Mouse (Mus musculus) neural tube, embryonic 10.5 days (tissue): ENCODE measurements around the gene Cd247.
A peak's percentile ranks its signal among the peaks of the same experiment; 100 is the strongest.

Experiments
- DNase-seq: peaks from one replicate; pipeline ENCODE4 v3.0.0-alpha.2; 2017; ENCODE audit warnings: low spot score; ENCODE audit errors: extremely low spot score

Cd247 gene

DNA sequence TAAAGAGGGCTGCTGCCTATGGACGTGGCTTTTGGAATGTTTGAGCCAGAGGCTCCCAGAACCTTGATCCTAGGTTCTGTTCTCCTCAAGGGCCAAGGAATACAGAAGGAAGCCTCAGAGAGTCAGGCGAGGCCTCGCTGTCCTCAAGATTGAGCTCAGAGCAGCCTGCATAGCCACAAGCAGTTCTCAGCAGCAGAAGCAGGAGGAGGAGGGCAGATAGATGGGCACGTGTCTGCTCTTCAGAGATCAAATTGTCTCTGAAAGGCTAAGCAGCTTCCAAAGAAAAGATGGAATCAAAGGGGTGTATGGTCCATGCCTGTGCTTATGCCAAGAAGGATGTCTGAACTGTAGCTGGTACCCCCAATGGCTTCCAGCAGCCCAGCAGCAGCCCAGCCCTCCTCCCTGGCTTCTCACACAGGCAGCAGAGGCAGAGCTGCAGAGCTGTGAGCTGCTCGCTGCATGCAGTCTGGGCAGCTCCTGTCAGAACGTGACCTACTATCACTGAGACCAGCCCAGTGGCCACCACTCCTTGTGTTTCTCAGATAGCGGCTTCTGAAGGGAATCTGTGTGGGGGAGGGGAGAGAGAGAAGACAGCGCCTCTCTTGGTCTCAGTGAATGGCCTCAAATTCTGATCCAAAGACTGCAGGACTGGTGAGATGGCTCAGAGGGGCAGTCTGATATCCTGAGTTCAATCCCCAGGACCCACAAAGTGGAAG lies 29.8 kb downstream of the Cd247 start:
- no peak for DNase-seq

DNA sequence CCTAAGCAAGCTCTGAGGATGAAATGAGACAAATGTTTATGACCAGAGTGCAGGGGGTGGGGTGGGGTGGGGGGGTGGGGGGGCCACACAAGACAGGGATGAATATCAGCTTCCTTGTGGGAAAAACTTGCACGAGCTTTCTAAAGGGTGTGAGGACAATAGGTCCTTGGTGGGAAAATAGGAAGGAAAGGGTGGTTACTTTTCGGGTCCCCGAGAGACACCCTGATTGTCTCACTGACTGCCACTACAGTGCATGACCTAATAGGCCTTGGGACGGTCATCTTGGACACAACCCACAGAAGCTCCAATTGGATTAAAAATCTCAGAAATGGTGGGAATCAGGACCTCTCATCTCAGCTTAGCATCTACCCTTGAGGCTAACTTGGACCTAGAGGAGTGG lies 30.7 kb downstream of the Cd247 start:
- no peak for DNase-seq

DNA sequence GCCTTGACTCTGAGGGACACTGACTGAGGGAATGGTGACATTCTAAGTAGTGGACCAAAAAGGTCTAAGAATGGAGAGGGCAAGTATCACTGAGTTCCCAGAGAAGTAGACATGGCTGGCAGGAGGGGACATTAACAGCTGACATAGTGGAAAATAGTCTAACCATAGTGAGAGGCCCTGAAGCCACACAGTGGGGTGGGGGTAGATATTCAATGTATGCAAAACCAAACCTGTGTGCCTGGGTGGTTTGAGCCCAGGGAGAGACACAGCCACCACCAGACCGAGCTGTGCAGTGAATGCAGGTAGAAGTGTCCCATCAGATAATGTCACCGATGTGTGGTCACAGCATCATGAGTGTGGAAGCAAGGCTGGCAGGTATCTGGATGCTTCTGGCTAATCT lies 33.5 kb downstream of the Cd247 start:
- DNase-seq = no peak

DNA sequence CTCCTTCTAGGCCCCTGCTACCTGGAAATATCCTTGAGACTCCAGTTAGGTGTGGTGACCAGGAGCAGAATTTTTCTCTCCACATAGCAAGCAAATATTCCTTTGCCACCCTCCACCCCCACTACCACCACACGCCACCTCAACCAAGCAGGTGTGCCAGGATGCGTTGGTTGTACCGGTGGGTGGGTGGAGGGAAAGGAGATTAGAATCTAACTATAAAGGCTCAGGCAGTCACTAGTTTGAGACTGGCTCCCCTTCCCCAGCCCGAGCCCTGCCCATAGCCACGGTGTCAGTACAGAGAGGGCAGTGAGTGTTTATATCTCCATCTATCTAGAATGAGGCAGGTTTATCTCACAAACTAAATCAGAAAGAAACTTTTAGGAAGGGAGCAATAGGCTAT lies 39.7 kb downstream of the Cd247 start:
- no peak for DNase-seq

DNA sequence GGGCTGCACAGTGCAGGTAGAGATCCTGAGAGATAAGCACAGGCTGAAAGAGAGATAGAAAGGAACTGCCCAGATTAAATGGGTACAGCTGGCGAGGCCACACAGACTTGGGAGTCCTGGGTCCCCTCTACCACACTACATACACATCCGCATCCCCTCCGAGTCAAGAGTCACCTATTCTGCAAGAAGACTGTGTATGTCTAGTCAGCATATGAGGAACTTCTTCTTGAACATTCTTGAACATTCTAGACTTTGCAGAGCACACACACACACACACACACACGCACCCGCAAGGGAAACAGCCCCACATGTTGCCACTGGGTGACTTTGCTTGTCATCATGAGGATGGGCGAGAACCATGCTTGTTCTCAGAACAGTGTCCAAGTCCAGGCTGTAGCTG lies 40.1 kb downstream of the Cd247 start:
- DNase-seq = no peak

DNA sequence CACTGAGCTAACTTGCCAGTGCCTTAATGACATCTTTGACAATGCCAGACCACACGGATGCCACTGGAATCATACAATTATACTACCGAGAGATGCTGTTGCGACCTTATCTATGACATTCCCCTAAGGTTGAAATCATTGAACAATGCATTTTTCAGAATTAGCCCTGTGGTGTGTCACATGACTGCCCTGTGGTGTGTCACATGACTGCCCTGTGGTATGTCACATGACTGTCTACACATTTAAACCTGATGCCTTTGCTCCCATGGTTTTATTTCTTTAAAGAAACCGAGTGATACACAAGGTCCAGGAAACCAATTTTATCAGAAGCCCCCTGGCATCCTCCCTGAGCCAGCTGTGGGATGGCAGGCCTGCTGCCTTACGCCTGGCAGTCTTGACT lies 41.4 kb downstream of the Cd247 start:
- DNase-seq = no peak

DNA sequence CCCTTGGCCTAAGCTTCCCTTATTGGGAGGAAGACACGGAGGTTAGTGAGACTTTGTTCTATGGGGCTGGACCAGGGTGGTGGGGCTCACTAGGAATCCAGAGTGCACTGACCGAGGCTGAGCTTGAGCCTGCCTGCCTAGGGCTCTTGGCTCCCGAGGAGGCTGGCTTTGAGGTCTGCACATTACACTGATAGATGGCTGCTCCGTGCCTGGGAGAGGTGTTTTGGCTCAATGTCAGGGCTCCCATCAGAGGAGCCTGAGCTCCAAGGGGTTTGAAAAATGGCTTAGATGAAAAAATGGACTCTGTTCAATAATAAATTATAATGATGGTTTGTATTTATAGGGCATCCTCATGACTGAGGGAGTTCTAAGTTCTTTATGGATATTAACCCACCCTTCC lies 44.8 kb downstream of the Cd247 start:
- DNase-seq = peak; percentile 24

DNA sequence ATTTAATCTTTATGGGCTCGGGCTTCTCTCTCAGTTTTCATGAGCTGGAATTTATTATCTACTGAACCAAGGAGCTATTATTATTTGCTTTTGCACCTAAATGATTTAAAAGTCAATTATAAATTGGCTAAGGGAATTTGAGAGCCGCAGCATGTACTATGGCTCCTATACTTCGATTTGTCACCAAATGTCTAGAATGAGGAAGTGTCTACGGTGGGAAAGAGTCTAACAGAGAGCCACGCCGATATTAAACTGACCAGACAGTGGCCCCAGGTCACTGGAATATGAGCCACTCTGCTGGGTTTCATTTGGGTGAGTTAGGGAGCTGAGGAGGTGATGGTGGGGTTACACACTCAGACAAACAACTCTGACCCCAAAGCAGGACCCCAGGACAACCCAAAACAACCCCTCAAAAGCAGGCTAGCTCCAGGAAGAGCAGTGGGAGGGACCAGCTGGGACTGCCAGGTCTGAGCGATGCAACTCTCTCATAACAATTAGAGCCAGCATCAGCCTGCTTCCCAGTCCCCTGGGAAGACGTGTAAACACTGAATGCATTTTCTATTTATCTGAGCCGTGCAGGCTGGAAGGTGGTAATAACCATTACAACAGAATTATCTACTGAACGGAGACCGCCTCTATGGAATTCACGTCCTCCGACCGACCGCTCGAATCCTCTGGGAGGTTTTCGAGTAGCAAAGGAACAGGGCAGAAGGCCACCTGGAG lies 45.6 kb downstream of the Cd247 start:
- peak; percentile 47 for DNase-seq

DNA sequence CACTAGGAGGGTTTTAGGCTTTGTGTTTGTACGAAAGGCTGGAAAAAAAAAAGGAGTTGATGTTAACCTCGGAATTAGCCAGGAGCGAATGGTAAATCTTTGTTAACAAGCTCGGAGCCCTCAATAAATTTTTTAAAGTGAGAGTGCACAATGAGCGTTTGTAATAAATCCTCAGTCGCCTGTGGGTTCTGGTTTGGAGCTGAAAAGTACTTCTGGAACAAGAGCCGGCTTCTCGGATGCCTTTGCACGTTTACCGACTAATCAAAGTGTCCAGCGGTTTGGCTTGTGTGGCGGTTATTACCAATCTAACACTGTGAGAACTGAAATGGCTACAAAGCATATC lies 46.1 kb downstream of the Cd247 start:
- DNase-seq = peak; percentile 21

DNA sequence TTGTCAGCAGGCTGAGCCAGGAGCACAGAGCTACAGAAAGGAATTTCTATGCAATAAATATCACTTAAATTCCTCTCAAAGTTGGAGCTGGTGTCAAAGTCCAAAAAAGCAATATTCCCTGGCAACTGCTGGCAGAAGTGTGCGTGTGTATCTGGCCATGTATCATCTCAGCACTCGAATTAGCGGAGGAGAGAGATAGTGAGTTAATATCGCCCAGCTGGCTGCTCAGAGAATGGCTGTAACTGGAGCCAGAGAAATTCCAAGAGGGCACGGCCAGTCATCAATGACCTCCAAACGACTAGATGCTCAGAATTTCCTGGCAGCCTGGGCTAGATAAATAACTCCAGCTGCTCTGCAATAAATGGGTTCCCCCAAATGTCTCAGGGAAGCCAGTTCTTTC lies 48.0 kb downstream of the Cd247 start:
- DNase-seq = peak; percentile 51

DNA sequence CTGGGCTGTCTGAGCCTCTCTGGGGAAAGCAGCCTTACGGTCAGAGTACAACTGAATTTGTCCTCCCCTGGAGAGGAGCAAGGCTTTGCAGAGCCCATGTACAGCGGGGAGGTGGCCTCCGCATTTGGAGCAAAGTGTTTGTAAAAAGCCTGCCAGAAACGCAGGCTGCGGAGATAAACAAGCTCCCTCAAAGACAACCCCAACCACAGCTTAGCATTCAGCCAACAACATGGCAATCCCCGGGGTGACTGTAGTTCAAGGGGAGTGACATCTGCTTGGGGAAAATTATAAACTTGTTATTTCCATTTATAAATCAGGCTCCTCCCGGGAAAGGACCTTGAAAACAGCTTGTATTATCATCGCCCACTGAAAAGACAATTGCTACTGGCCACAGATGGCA lies 49.1 kb downstream of the Cd247 start:
- DNase-seq = peak; percentile 27

DNA sequence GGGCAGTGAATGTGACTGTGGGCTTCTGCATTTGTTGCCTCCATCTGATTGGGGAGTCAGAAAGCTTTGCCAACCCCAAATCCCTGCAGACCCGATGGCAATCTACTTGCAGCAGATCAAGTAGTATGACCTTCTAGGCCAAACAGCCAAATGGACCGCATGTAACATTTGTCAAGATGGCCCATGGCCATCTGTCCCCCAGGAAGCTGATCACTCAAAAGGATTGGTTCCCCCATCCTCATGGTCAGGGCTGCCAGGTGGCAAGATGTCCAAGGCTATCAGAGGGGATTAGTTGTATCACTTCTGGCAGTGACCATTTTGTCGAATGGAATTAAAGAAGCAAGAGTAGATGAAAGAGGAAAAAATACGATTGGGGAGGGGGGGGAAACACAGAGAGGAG lies 50.7 kb downstream of the Cd247 start:
- DNase-seq = no peak

DNA sequence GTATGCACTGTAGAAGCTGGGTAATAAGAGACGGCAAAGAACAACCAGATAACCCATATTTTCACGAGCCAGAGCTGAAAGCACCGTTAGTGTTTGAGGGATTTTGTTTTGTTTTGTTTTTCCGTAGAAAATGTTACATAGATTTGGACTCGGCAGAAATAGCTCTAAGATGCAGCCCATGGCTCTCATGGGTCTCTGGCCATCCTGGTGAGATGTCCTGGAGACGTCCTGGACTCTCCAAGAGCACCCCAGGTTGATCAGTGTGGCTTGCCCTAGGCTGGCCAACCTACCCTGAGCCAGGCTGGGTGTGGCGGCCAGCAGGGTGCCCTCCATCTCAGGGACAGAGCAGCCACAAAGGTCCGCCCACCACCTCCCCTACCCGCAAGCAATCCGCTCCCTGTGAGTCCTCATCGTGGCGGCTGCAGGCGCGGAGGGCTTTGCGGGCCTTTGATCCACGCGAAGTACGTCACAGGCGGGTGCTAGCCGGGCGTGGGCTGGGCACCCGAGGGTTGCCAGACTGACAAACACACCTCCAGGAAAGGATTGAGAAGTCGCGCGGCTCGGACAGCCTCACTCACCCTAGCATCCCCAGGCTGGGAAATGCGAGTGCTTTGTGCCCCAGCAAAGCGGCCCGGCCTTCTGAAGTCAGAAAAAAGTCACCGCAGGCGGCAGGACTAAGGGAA lies 52.2 kb downstream of the Cd247 start:
- DNase-seq = peak; percentile 72

DNA sequence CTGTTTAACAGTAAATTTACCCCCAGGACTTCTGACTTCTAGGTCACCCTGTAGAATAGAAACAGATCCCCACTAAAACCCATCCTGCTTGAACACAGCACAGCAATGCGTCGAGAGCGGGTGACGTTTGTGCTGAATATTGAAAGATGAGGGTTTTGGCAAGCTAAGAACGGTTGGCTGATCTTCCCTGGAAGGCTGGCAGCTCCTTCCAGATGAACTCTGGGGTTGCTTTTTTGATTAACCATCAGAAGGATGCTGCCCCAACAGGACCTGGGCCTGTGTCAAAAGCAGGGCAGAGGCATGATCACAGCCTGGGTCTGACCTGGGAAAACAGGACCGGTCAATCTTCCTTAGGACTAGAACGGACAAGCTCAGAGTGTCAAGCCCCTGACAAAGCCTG lies 53.7 kb downstream of the Cd247 start:
- no peak for DNase-seq

DNA sequence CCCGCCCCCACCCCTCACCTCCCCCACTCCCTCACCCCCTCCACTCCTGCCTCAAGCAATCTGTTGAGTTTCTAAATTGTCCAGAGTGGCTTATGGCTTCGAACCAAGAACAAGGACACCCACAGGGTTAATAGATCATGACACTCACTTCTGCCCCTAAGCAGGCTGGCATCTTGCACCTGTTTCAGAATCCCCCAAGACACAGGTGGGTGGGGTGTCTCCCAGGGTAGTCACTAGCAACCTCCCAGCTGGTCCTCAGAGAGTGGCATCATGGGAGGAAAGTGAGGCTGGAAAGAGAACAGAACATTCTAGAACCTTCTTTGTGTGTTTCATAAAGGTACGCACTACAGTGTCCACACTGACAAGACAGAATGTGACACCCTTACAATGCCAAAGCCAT lies 55.1 kb downstream of the Cd247 start:
- DNase-seq = no peak

DNA sequence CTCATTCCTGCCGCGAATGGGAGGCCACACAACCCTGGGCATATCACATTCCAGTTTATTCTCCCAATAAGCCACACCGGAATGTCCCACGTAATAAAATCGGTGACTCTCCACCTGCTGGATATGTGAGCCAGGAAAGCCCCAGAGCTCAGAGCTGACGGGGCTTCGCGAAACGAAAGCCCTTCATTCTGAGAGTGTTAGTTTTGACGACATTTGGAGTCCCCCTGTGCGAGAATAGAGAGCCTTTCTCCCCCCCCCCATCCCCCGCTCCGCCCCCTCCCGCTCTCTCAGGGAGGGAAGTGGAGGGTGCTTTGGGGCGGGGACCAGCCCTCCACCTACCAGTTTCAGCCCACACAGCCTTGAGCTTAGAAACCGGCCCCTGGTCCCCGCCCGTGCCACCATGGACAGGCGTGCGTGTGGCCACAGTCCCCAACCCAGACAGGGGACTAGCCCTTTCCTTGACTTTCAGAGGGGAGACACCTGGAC lies 56.0 kb downstream of the Cd247 start:
- peak; percentile 59 for DNase-seq

DNA sequence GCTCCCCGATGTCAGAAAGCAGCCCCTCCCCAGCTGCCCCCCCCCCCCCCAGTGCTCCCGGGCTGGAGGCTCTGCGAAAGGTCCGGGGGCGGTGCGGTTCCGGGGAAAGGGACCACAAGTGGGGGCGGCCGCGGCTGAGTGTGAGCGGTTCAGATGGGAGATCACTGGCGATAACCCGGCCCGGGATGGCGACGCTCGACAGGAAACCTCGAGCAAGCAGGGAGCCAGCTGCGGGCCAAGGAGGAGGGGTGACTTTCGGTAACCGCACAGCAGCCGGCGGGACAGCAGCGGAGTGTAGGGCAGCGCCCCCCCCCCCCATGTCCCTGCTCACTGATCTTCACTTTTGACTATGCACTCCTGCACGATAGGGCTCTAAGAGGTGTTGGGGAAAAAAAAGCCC lies 56.5 kb downstream of the Cd247 start:
- peak; percentile 64 for DNase-seq

DNA sequence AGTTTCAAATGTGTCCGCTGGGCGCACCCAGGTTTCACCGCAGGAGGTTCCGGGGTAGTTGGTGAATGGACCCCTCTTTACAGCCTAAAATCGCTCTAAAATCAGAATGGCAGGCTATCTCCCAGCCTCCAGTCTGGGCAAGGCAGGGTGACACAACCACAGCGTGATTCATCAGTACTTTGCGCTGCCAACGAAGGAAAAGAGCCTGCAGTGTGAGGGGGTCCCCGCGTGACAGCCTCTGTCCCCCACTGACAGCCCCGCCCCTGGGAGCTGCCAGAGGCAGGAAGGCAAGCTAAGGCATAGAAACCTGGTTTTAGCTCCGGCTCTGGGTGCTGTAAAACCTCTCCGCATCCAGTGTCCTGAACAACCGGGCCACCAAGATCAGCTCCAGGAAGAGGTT lies 56.9 kb downstream of the Cd247 start:
- peak; percentile 40 for DNase-seq

DNA sequence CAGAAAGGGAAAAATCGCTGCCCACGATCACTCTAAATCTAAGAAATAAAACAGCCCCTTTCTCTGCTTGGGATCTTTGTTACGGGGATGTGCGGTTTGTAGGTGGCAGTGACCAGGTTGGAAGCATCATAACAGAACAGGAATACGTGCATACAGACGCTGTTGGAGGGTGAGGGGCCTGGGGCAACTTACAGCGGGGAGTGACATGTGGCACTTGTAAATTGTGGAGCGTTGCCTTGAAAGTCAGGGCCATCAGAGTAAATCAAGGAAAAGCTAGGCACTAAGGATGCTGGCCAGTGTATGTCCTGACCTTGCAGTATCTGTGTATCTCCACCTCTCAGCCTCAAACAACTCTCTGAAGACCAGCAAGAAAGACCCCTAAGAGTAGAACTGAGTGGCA lies 59.9 kb downstream of the Cd247 start:
- DNase-seq = no peak

DNA sequence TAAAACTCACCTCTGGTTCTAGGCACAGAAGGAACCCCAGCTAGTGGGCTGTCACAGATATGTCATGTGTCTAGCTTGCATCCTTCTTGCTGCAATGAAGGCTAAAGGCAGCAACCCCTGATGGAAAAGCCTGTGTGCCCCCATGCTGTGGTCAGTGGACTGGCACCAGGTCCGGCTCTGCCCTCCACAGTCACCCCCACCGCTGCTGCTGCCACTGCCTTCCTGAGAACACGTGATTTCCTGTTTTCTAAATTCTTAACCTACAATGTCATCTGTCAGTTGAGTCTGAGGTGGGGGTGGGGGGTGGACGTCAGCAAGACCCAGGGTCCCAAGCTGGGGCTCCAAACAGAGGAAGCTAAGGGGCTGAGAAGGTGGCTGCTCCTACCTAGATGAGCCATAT lies 60.4 kb downstream of the Cd247 start:
- no peak for DNase-seq

DNA sequence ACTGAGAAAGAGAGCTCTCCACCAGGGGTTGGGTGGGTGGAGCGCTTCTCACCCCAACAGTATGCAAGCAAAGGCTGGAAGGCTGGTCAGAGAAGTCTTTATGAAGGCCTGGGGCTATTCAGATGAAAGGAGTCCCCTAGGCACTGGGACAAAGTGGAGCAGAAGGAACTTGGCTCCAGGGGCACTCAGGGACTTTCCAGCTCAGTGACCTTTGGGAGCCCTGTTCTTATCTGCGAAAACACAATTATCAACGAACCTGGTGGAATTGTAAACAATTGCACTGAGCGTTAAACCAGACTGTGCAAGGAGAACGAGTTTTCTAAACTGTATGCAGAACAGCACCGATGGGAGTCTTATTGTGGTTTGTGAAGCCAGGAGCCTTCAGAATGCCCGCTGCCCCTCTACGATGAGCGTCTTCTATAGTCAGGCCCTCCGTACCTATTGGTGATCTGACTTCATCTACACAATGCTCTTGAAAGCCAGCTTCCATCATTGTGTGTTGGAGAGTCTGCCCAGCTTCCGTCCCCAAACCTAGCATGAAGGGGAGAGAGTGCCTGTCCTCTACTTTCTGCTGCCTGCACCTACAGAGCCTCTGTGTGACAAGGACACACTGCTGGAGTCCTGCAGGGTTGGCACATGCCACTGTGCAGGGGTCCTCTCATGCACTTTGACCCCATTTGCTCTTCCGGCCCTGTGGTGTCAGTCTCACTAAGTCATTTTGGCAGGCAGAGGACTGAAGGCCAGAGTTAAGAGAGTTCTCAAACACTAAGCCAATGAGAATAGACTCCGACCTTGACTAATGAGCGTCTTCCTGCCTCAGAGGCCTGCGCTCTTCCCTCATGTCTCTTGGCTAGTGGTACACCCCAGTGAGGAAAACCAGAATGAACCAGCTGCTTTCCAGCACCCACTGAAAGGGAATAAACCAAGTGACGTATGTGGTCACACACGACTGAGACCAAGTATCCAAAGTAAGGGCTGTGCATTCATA lies 61.3 kb downstream of the Cd247 start:
- no peak for DNase-seq
